Mouse (Mus musculus) lung, embryonic 16.5 days (tissue): Measurements from ENCODE around the gene Olfr1018. TPM values are rescaled to one million over a fixed set of nuclear protein-coding genes. Genes with fewer than 3 reads are reported as not detected.

ENCODE experiments used
- ATAC-seq: fragments of 200-750 bp; cut with Nextera tagmentation; 2 replicates; pipeline ENCODE4 v1.8.0; 2017; ENCODE audit warnings: low read depth, mild to moderate bottlenecking, moderate library complexity
- H3K27ac ChIP-seq: fragments of 300-500 bp; sonication (generic); 2 replicates; pipeline ENCODE4 v1.5.1; 2014; ENCODE audit warnings: mild to moderate bottlenecking, control low read depth, low read length
- H3K27me3 ChIP-seq: fragments of 300-500 bp; sonication (generic); 2 replicates; pipeline ENCODE4 v1.6.1; 2014; ENCODE audit warnings: low read depth, low read length, mixed read lengths; ENCODE audit not compliant: control insufficient read depth, insufficient read depth
- H3K36me3 ChIP-seq: fragments of 300-500 bp; sonication (generic); 2 replicates; pipeline ENCODE4 v1.6.1; 2014; ENCODE audit warnings: low read length; ENCODE audit not compliant: control insufficient read depth, insufficient read depth
- H3K4me1 ChIP-seq: fragments of 300-500 bp; sonication (generic); replicated peaks from 2 replicates; pipeline ENCODE4 v1.6.1; 2014; ENCODE audit warnings: low read length, mixed read lengths; ENCODE audit not compliant: control insufficient read depth, insufficient read depth
- H3K4me2 ChIP-seq: fragments of 300-500 bp; sonication (generic); 2 replicates; pipeline ENCODE4 v1.6.1; 2014; ENCODE audit warnings: low read depth, low read length, control low read depth
- H3K4me3 ChIP-seq: fragments of 300-500 bp; sonication (generic); 2 replicates; pipeline ENCODE4 v1.5.1; 2014; ENCODE audit warnings: mild to moderate bottlenecking, low read length, control low read depth
- H3K9ac ChIP-seq: fragments of 300-500 bp; sonication (generic); 2 replicates; pipeline ENCODE4 v1.6.1; 2014; ENCODE audit warnings: low read length, control low read depth
- H3K9me3 ChIP-seq: fragments of 300-500 bp; sonication (generic); 2 replicates; pipeline ENCODE4 v1.6.1; 2016; ENCODE audit warnings: low read length; ENCODE audit not compliant: control insufficient read depth
- WGBS: fragments of 180-500 bp; shearing (Covaris S2); extraction: QIAGEN DNeasy Blood & Tissue Kit; methylation state at CpG from one replicate; pipeline ENCODE4 v1.1.7; 2014; 5-methylcytosine and 5-hydroxymethylcytosine counted together
- polyA plus RNA-seq: library from polyadenylated mRNA; unstranded; fragments of >200 nt; fragmentation: Nextera tagmentation; extraction: Ambion mirVana; gene quantifications from 2 replicates; pipeline ENCODE4 v1.2.1, GENCODE M21; 2015

The Olfr1018 gene
- not detected in 2 replicates for polyA plus RNA-seq

DNA sequence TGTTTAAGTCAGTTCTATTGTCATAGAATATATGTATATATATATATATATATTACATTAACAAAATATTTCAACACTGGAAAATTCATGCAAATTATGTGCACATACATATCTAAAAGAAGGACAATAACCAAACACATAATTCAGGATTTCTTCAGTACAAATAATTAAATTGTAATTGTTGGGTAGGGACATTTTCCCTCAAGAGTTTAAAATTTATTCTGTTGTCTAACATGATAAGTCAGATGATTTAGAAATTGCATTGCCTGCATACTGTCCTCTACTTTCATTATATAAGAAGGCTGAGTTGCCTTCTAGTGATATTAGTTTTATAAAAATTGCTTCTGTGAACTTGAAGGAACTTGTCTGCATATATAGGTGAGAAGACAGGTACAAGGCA is at the start of gene Olfr1018:
Gene Olfr1018, plus strand, starts transcription at position 301 of the 400 bp plus-strand sequence.
- H3K4me3 ChIP-seq: no peak within 1 kb of the TSS
- ATAC-seq: no peak
- no peaks in the 10 kb centered on the region for H3K4me1 ChIP-seq
- no peaks in the 10 kb centered on the region for H3K27me3 ChIP-seq
- no peaks in the 10 kb centered on the region for H3K36me3 ChIP-seq
- H3K9ac ChIP-seq: no peak within 1 kb of the TSS
- no peak within 1 kb of the TSS for H3K4me2 ChIP-seq
- no peaks in the 10 kb centered on the region for H3K9me3 ChIP-seq
- H3K27ac ChIP-seq: no peak within 1 kb of the TSS

GRCm38 (mm10) chr2:85772413-85772812 is 45.9 kb upstream of the Olfr1018 start, which contains the start of gene Olfr1014:
Gene Olfr1014, plus strand, starts transcription at chr2:85772713.
- Histone ChIP-seq H3K9me3 (no peaks in the 10 kb centered on the region), H3K27me3 (no peaks in the 10 kb centered on the region), H3K9ac (no peak within 1 kb of the TSS), H3K4me3 (no peak within 1 kb of the TSS), H3K4me1 (no peaks in the 10 kb centered on the region), H3K27ac (no peak within 1 kb of the TSS), H3K4me2 (no peak within 1 kb of the TSS), H3K36me3 (no peaks in the 10 kb centered on the region)
- ATAC-seq: no peak

- Histone ChIP-seq H3K4me3 (no peak within 1 kb of the TSS), H3K36me3 (no peaks in the 10 kb centered on the region), H3K27me3 (no peaks in the 10 kb centered on the region), H3K27ac (no peak within 1 kb of the TSS), H3K9ac (no peak within 1 kb of the TSS), H3K4me1 (no peaks in the 10 kb centered on the region), H3K4me2 (no peak within 1 kb of the TSS), H3K9me3 (no peaks in the 10 kb centered on the region)
- ATAC-seq: no peak
Observed at GRCm38 (mm10) chr2:85781717-85782116, 36.6 kb upstream of the Olfr1018 start, which contains the start of gene Olfr1015. Gene Olfr1015, plus strand, starts transcription at chr2:85782017.

GRCm38 (mm10) chr2:85792331-85792730 is 25.9 kb upstream of the Olfr1018 start:
- Histone ChIP-seq H3K9me3 (no peaks in the 10 kb centered on the region; the same call in 1 of the 2 replicates), H3K27ac (no peak overlapping the region), H3K27me3 (no peaks in the 10 kb centered on the region), H3K9ac (no peak overlapping the region), H3K4me3 (no peak overlapping the region), H3K36me3 (no peaks in the 10 kb centered on the region), H3K4me1 (no peaks in the 10 kb centered on the region), H3K4me2 (no peak overlapping the region)
- WGBS: 56% methylated on average over 2 of the region's 2 CpGs
- ATAC-seq: no peak

DNA sequence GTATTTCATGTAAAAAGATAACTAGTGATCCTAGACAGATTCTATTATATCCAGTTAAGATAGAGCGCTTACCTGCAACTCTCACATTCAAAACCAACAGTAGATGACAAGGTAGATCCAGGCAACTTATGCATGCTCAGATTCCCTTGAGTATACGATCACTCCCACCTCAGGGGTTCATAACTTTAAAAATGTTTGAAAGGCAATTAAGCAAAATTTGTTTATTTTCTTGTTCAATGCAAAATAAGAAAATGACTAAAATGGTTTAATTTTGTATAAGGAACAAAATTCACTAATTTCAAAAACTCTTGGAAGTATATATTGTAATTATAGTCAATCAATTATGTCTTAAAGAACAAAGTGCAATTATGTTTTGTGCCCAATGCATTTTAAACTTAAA is 15.8 kb upstream of the Olfr1018 start, which contains the start of gene Olfr1016:
Gene Olfr1016, minus strand, starts transcription at position 101 of the 400 bp plus-strand sequence.
- Histone ChIP-seq H3K4me1 (no peaks in the 10 kb centered on the region), H3K4me2 (no peak within 1 kb of the TSS), H3K9me3 (no peaks in the 10 kb centered on the region), H3K9ac (no peak within 1 kb of the TSS), H3K36me3 (no peaks in the 10 kb centered on the region), H3K27ac (no peak within 1 kb of the TSS), H3K27me3 (no peaks in the 10 kb centered on the region), H3K4me3 (no peak within 1 kb of the TSS)
- ATAC-seq: no peak
- 71% methylated on average over 2 of the region's 2 CpGs for WGBS

DNA sequence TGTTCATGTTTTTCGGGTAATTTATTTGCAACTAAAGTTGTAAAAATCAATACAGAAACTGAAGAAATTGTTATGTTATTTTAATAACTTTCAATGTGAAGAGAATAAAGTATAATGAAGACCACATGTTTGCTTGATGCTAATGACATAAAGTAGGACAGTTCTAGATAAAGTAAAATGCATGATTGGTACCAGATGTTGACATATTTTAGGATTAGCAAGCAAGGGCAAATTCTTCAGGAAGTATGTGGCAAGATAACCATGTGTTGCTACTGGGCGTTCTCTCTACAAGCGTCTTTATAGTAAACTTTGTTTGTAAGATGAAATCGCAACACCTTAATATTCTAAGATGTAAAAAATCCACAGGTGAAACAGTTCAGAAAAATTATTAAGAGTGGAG is 13.8 kb upstream of the Olfr1018 start:
- H3K4me3 ChIP-seq: no peak overlapping the region
- 69% methylated on average over 4 of the region's 4 CpGs for WGBS
- no peaks in the 10 kb centered on the region for H3K9me3 ChIP-seq
- no peaks in the 10 kb centered on the region for H3K4me1 ChIP-seq
- no peak overlapping the region for H3K4me2 ChIP-seq
- H3K9ac ChIP-seq: no peak overlapping the region
- ATAC-seq: no peak
- no peaks in the 10 kb centered on the region for H3K36me3 ChIP-seq
- H3K27me3 ChIP-seq: no peaks in the 10 kb centered on the region
- no peak overlapping the region for H3K27ac ChIP-seq

DNA sequence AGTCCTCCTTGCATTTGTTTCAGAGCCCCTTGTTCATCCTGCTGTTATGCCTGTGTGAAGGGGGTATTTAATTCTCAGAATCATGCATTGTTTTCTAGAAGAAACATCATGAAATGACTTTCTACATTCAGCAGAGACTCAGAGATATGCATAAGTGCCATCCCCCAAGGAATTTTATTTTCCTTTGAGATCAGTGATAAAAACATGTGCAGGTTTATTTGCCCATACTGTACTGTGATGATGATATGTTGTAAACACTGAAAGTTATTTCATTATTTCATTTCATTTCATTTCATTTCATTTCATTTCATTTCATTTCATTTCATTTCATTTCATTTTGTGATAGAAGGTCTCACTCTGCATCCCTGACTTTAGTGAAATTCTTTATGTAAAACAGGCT is 27.1 kb downstream of the Olfr1018 start, which contains the start of gene Olfr1019:
Gene Olfr1019, minus strand, starts transcription at position 101 of the 400 bp plus-strand sequence.
- no peak for ATAC-seq
- H3K4me3 ChIP-seq: no peak within 1 kb of the TSS
- H3K27ac ChIP-seq: no peak within 1 kb of the TSS
- H3K4me1 ChIP-seq: no peaks in the 10 kb centered on the region
- no peak within 1 kb of the TSS for H3K4me2 ChIP-seq
- H3K36me3 ChIP-seq: no peaks in the 10 kb centered on the region
- no peaks in the 10 kb centered on the region for H3K27me3 ChIP-seq
- no peak within 1 kb of the TSS for H3K9ac ChIP-seq
- H3K9me3 ChIP-seq: no peaks in the 10 kb centered on the region

GRCm38 (mm10) chr2:85846730-85847129 is 28.5 kb downstream of the Olfr1018 start, which contains the start of gene Olfr1020:
Gene Olfr1020, plus strand, starts transcription at chr2:85847030.
- no peak within 1 kb of the TSS for H3K27ac ChIP-seq
- no peak within 1 kb of the TSS for H3K4me3 ChIP-seq
- WGBS: 67% methylated on average over 1 of the region's 1 CpGs
- no peaks in the 10 kb centered on the region for H3K9me3 ChIP-seq
- no peaks in the 10 kb centered on the region for H3K4me1 ChIP-seq
- no peak within 1 kb of the TSS for H3K9ac ChIP-seq
- no peak within 1 kb of the TSS for H3K4me2 ChIP-seq
- no peaks in the 10 kb centered on the region for H3K36me3 ChIP-seq
- ATAC-seq: no peak
- no peaks in the 10 kb centered on the region for H3K27me3 ChIP-seq

- Histone ChIP-seq H3K4me1 (no peaks in the 10 kb centered on the region), H3K4me2 (no peak within 1 kb of the TSS), H3K9ac (no peak within 1 kb of the TSS), H3K9me3 (no peaks in the 10 kb centered on the region), H3K27me3 (no peaks in the 10 kb centered on the region), H3K27ac (no peak within 1 kb of the TSS), H3K36me3 (no peaks in the 10 kb centered on the region), H3K4me3 (no peak within 1 kb of the TSS)
- ATAC-seq: no peak
- WGBS: 37% methylated on average over 2 of the region's 2 CpGs
Observed at GRCm38 (mm10) chr2:85868294-85868693, 50.0 kb downstream of the Olfr1018 start, which contains the start of gene Olfr1022. Gene Olfr1022, plus strand, starts transcription at chr2:85868594.
